Mouse (Mus musculus) MEL (cell line): Measurements from ENCODE around the gene Ints12.

Source experiments
- CTCF ChIP-seq, 3 experiments: IDR thresholded peaks in 2 of 3; conservative IDR thresholded peaks in 1 of 3; 2 replicates each; pipeline ENCODE4 v1.5.1; 2011 to 2012; ENCODE audit warnings: low read length in 3 of 3, low read depth in 2 of 3, mild to moderate bottlenecking in 2 of 3, improper control_type of control experiment in 1 of 3, inconsistent platforms in 1 of 3, mixed read lengths in 1 of 3, moderate library complexity in 1 of 3; ENCODE audit not compliant: control insufficient read depth in 1 of 3, insufficient read depth in 1 of 3, poor library complexity in 1 of 3, severe bottlenecking in 1 of 3
- EP300 ChIP-seq, 2 experiments: IDR thresholded peaks; 2 replicates each; pipeline ENCODE4 v1.6.1; 2011; ENCODE audit warnings: improper control_type of control experiment in 2 of 2, low read length in 2 of 2, low read depth in 1 of 2, mild to moderate bottlenecking in 1 of 2
- ETS1 ChIP-seq: IDR thresholded peaks from 2 replicates; pipeline ENCODE4 v1.6.1; 2012; ENCODE audit warnings: low read depth, mild to moderate bottlenecking, inconsistent platforms, low read length, improper control_type of control experiment, moderate library complexity
- GATA1 ChIP-seq: IDR thresholded peaks from 2 replicates; pipeline ENCODE4 v1.6.1; 2011; ENCODE audit warnings: low read depth, low read length, improper control_type of control experiment
- MAFK ChIP-seq: IDR thresholded peaks from 2 replicates; pipeline ENCODE4 v1.6.1; 2011; ENCODE audit warnings: low read depth, mild to moderate bottlenecking, low read length, improper control_type of control experiment, borderline replicate concordance
- NRF1 ChIP-seq: IDR thresholded peaks from 2 replicates; pipeline ENCODE4 v1.6.1; 2014; ENCODE audit warnings: low read depth, mild to moderate bottlenecking, inconsistent platforms, low read length, improper control_type of control experiment, moderate library complexity; ENCODE audit not compliant: poor library complexity, insufficient read depth, severe bottlenecking
- POLR2A ChIP-seq, 2 experiments: IDR thresholded peaks; 2 replicates each; pipeline ENCODE4 v1.6.1; 2011 to 2012; ENCODE audit warnings: low read length in 2 of 2, mild to moderate bottlenecking in 2 of 2, control low read depth in 1 of 2, improper control_type of control experiment in 1 of 2, low read depth in 1 of 2, moderate library complexity in 1 of 2; ENCODE audit not compliant: control insufficient read depth in 1 of 2, insufficient read depth in 1 of 2, poor library complexity in 1 of 2
- POLR2AphosphoS2 ChIP-seq: IDR thresholded peaks from 2 replicates; pipeline ENCODE4 v1.6.1; 2011; ENCODE audit warnings: low read length, improper control_type of control experiment

DNA sequence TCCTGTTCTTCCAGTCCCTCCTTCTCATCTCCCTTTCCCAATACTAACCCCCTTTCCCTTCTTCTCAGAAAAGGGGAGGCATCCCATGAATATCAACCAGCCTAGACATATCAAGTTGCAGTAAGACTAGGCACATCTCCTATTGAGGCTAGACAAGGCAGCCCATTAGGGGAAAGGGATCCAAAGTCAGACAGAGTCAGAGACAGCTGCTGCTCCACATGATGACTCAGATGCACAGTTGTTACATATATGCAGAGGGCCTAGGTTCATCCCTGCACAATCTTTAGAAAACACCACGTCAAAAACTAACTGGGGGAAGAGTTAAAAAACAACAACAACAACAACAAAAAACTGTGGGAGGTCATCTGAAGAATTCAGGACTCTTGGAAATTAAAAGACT is 61.2 kb downstream of the Ints12 start:
- TF ChIP-seq MAFK (no peak), POLR2AphosphoS2 (no peak), NRF1 (no peak), CTCF (IDR thresholded peaks at IDR 0.05 in 2 of 3, conservative IDR thresholded peaks at IDR 0.05 in 1 of 3; ENCODE audit: control insufficient read depth in 1 of 3, insufficient read depth in 1 of 3, low read depth in 2 of 3, low read length in 3 of 3, poor library complexity in 1 of 3, severe bottlenecking in 1 of 3) (no peak), ETS1 (no peak), EP300 (IDR thresholded peaks at IDR 0.05; ENCODE audit: low read depth in 1 of 2, low read length in 2 of 2) (no peak), GATA1 (no peak), POLR2A (IDR thresholded peaks at IDR 0.05; ENCODE audit: control insufficient read depth in 1 of 2, insufficient read depth in 1 of 2, low read depth in 1 of 2, low read length in 2 of 2, poor library complexity in 1 of 2) (no peak)
